Mouse (Mus musculus) c-Kit-positive CD71-positive TER-119-negative erythroid progenitor cells, embryonic 14.5 days (primary cell): Measurements from ENCODE around the gene Drd1.
A peak's percentile ranks its signal among the peaks of the same experiment; 100 is the strongest.

Experiments
- DNase-seq: peaks from one replicate; pipeline ENCODE4 v3.0.0-alpha.2; 2013; ENCODE audit warnings: low read depth

Gene Drd1

DNA sequence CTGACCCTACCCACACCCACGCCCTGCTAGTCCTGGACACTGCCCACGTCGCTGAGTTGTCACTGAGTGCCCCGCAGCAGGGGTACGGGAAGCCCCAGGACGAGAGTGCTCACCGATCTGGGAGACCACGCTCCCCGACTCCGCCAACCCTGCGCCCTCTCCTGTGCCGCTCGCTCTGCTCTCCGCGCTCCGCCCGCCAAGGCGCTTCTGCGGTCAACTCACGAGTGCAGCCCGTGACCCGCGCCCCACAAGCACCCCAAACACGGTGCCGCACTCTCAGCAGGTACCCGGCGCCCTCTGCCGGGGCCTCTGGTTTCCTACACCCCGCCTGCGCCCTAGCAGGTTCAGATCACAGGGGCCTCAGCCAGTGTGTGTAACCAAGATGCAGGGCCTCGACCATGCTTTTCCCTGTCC, at the start of gene Drd1:
Gene Drd1 (minus strand): TSS at position 258 of the 414 bp plus-strand sequence.
- peak; percentile 21 for DNase-seq

DNA sequence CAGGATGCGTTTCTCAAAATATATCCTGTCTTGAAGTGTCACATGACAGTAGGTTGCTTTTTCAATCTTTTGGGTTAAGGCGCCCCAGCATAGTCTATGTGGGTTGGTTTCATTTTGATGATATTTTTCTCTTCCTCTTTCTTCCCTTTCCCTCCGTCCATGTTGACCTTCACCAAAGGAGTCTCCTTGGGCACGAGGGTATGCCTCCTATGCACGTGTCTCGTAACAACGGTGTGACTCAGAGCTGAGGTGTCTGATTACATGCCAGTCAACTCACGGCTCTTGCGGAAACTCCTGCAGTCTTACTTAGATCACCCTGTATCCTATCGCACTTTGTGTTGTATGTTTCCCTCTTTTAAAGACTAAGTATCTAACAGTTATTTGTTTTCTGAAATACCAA, 48.4 kb upstream of the Drd1 start:
- DNase-seq = no peak

DNA sequence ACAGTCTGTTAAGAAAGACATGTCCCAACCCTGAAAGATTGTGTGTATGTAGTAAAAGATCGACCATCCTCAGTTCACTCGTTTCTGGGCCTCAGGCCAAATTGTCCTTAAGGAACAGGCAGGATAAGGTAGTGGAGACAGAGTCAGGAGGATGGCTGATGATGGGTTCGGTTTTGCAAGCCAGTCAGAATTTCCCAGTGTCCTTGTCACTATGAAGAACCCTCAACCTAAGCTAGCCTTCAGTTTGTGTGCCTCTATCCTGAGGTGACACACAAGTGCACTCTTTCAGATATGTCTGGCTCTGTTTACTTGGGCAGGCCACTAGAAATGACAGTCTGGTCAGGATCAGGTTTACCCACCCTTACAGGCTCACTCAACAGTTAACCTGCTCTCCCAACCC, 47.8 kb upstream of the Drd1 start:
- DNase-seq = no peak

DNA sequence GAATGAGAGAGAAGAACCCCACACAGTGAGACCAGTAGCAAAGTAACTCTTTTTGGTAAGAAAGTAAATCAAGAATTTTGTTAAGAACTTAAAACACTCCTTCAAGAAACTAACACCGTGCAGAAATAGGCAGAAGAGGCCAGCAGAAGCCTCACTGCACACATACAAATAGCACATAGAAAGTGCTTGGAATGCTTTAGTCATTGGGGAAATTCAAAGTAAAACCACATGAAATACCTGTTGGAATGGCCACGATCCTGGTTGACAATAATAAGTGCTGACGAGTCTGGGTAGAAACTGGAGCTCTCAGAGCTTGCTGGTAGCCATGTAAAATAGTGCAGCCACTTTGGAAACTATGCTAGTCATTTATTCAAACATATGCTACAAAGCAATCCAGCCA, 46.6 kb upstream of the Drd1 start:
- DNase-seq = no peak

DNA sequence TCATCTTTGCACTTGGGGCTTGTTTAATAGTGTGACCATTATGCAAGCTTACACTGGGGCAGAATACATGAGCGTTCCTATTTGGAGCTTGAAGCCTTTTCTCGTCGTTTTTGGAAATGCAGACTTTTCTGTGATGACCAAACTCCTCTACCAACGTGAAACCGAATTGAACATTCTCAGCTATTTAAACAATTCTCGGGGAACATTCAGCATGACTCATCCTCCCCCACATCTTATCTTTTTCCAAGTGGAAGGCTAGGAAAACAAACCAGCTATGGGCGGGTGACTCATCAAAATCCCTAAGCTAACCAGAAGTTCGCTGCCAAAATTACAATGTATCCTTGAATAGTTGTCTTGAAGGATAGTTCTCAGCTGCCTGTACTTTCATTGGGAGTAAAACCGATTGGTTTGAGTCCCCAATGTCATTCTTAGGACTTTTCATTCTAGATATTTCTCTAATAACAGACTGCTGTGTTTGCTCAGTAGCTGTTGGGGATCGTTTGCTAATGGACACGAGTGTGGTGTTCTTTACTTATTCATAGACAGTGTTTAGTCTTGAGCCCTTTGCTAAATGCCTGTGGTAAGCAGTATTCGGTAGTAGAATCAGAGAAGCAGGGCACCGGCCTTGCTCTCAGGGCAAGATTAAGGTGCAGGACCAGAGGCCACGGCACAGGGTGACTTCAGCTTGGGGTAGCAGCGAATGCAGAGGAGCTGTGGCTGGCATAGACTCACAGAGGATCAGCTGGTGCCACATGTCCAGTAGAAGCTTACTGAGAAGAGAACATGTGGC, 45.7 kb upstream of the Drd1 start:
- no peak for DNase-seq

DNA sequence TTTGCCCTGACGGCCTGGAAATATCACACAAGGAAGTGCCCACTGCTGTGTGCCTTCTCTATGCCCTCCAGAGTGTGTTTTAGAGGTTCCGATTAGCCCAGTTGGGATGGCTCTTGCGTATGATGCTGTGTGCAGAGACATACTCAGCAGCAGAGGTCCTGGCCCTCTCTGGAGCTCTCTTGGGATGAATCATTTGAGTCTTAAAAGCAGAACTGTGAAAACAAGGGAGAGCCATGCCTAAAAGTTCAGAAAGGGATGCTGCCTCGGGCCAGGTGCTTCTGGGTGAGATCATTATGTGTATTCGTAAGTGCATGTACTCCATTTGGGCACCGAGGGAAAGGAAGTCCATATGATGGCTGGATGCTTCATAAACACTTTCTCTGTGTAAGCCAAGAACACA, 42.3 kb upstream of the Drd1 start:
- DNase-seq = no peak

DNA sequence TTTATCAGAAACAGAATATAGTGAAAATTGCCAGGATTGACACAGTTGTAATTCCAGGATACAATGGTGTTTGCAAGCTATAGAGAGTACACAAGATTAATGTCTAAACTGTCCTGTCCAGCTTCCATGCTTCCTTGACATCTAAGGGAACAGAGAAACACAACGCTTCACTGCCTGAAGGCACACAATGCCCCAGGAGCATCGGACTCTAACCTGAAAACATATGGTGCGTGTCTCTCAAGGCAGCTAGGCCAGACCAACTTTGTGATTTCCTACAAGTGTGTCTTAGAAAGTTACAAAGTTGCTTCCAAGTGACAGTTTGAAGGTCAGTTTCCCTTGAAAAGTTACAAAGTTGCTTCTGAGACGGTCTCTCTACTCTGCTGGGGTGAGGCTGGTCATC, 41.7 kb upstream of the Drd1 start:
- no peak for DNase-seq

DNA sequence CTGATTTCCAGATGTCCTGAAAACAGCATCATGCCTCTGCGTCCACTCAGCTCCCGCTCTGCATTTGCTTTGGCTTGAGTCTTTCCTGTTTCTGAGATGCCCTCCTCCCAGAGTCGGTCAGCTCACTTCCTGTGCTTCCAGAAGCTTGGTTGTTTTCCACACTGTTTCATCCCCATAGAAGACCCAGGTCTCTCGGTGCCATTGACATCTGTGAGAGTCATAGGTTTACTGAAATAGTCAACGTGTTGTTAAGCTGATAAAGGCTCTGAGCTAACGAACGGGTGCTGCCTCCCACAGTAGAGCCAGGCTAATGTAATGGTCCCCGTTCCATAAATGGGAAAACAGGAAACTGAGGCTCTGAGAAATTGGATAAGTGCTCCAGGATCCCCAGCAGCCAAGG, 40.2 kb upstream of the Drd1 start:
- no peak for DNase-seq

DNA sequence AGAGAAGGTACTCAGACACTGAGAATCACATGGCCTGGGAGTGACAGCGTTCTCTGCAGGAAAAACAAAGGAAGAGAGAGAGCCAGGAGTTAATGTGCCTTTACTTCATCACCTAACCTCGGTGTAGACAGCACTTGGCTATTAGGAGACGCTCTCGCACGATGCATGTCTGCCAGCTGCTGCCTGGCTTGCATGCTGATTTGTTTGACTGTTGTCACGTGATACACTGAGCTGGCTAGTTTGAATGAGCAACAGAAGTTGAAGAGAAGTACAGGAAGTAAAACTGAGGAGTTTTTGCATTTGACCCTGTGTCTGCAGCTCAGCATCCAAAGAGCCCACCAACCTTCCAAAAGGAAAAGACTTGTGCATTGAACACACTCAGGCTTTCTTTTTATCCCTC, 39.5 kb upstream of the Drd1 start:
- no peak for DNase-seq

DNA sequence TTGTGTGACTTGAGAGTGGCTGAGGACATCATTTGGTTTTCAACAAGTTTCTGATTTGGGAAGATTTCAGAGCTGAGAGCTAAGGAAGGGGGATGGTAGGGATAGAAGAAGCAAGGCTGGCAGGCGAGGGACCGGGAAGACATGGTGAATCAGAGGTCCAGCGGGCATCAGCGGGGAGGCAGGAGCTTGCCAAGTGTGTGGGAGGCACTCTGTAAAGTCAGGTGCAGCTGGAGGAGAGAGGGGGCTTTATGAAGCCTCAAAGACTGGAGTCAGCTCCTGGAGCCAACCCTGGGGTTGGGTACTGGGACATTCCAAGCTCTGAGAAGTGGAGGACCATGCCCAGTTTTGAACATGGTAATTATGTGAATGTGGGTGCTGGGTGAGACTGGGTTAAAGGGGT, 38.8 kb upstream of the Drd1 start:
- DNase-seq = no peak

DNA sequence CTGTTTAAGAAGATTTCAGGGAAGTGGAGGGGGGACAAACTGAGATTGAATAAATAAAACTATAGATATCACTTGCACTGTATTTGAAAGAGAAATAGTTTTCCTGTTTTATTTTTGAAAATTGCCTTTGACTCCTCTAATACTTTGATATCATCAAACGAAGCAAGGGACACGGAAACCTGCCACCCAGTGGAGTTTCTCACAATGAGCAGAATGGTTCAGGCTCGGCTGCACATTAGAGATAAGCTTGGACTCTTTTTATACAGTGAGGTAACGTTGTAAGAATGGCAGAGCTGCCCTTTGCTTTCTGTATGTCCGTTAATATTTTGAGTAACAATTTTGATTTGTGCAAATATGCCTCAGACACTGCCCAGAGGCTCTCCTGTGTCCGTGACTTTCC, 36.2 kb upstream of the Drd1 start:
- no peak for DNase-seq

DNA sequence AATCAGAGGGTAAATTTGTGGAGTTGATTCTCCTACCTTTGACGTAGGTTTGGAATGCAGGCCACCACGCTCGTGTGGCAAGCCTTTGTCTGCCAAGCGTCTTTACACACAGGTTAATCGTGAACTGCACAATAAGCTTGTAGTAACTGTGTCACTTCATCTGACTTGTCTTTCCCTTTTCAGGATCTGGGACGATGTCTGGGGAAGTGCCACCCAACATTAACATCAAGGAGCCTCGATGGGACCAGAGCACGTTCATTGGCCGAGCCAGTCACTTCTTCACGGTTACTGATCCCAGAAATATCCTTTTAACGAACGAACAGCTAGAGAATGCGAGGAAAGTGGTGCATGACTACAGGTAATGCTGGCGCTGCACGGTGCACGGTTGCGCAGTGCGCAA, 29.8 kb upstream of the Drd1 start:
- no peak for DNase-seq

DNA sequence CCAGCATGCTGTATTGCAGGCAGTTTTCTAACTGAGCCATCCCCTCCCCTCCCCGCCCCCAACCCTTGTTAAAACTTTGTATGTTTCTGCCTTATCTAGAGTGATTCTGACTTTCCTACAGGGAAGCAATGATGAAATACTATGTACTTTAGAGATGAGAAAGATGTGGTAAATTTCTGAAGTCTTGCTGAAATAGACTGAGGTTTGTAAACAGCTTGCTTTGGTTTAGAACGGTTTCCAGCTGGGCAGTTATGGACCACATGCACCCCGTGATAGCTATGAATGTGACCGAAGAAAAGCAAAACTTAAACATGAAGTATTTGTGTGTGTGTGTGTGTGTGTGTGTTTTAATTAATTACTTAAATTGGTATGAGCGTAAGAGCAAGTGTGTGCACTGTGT, 29.3 kb upstream of the Drd1 start:
- no peak for DNase-seq

DNA sequence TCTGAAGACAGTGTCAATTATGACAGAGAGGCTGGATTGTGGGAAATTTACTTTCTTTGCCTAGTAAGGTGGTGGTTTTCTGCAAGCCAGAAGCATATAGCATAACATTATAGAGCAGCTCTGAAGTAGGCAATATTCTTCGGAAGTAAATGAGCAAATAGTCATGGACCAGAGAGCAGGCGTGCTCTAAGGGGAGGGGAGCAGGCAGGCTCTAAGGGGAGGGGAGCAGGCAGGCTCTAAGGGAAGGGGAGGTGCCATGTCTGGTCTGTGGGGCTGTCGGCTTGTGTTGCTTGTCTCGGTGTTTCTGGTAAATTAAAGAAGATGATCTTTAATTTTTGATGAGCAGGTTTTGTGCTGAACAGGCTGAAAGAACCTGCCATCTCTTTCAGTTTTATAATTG, 28.7 kb upstream of the Drd1 start:
- DNase-seq = no peak

DNA sequence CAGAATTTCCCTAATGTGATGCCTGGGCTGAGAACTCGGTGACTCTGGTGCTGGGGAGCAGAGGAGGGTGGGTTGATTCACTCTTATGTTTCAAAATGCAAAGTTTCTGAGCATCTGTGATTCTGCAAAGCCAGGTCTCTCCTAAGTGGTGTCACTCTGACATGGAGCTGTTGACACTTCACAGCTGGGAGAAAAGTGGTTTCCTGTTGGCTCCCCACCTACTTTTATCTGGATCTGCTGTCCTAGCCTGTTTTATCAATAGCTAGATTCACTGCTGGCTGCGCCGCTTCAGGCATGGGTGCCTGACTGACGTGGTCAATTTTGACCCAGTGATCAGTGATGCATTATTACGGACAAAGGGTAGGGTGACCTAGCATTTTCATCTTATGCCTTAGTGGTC, 27.4 kb upstream of the Drd1 start:
- no peak for DNase-seq

DNA sequence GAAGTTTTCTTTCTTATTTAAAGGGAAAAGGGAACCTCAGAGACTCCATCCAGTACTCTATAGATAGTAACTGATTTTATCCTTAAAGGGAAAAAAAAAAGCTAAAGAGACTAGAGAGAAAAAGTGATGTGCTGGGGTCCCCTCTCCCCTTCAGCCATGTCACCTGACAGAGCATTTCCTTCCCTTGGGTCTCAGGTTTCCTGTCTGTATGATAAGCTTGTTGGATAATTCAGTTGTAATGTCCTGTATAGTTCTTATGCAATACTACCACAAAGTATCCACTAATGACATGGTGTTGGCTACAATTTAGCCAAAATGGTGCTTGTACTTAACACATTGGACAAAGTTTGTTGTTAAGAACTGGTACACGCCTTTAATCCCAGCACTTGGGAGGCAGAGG, 25.3 kb upstream of the Drd1 start:
- no peak for DNase-seq

DNA sequence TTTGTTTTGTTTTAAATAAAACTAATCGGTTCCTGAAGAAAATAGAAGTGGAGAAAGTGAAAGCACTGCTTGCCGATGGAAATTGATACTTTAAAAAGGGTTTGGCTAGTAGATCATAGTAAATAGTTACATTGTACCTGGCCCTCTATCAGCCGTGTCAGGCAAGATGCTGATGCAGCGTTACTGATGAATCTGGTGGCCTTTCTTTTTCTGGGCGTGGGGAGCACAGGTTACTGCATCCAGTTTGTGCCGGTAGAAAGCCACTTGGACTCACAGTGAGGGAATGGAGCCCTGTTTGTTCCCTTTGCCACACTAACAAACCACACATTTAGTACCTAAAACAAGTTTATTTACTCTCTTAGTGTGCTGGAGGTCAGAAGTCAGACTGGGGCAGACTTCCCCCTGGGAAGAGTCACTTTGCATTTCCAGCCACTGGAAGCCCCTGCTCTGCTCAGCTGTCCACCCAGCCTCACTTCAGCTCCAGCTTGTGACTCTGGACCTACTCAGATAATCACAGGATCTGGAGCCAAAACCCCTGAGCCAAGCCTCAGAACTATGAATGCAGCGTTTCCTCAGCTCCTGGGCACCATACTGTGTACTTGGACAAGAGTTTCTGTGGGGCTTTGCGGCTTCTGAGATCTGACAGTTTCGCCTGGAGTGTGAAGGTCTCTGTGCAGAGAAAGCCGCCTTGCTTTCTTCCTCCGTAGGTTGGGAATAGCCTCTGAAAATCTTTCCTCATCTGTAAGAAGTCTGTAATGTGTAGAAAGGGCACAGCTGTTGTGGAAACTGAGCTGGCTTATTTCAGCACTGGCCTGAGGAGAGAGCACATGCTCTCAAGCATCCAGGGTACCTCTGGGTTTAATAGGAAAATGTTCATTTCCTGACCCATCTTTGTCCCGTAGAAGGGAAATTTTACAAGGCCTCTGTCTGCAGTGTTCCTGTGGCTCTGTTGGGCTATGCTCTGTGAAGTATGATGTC, 24.6 kb upstream of the Drd1 start:
- DNase-seq = no peak

DNA sequence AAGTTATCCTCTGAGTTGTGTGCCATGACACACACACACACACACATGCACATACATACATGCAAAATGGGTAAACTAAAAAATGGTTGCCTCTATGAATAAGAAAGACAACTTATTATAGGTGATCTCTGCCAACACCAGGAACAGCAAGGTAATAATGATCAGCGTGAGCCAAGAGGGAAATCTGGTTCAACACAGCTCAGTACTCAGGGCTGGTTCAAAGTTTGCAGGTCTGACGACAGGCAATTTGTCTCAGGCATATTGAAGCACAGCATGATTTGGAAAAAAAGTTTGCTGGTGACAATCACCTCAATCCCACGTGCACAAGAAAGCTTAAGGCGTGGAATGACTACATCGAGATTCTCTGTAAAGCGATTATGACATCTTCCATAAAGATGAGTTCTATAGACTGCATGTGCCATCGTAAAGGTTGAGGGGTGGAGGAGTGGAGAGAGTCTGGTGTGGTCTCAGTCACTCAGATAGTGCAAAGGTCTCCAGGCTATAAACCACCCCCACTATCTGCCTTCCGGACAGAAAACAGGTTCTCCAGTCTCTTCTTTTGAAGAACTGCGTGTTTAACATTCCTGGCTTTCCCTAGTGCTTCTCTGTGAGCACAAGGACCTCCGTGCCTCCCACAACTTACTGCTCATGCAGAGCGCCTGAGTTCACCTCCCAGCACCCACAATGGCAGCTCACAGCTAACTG, 22.1 kb upstream of the Drd1 start:
- DNase-seq = no peak

DNA sequence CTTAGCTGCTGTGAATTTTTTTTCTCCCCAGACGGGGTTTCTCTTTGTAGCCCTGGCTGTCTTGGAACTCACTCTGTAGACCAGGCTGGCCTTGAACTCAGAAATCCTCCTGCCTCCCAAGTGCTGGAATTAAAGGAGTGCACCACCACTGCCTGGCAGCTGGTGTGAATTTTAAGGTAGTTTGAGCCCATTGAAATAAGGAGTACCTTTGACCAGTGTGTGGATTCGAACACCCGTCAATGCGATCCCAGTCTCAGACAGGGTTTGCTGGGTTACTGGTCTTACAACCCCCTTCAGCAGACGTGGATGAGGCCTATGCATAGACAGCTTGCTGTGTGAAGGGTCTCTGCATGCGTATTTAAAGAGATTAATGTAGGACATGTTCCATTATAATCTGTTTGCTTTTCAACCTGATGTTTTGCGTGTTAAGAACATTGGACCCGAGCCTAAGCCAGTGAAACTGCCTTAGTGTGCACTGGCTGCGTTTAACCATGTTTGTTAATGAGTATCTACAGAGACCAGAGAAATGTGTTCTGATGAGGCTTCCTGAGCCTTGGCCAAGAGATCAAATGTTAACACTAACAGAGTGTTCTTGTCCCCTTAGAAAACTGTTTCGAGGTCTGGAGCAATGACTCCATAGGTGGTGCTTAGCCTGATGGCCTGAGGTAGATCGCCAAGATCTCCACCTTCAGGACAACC, 21.4 kb upstream of the Drd1 start:
- no peak for DNase-seq

DNA sequence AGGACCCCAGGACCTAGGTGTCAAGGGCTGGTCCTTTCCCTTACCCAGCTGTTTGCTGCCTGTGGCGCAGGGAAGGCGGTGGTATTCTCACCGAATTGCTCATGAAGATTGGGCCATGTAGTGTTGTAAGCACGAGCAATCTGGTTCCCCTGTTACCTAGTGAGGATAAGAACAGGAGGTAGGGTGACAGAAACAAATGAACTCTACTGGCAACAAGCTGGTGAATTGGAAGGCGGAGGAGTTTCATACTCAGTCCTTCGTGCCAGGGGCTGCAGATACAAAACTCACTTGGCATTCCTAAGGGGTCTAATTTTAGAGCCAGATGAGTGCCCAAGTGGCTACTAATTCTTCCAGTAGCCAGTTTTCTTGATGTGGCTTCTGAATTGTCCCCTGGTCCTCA, 20.5 kb upstream of the Drd1 start:
- DNase-seq = no peak

DNA sequence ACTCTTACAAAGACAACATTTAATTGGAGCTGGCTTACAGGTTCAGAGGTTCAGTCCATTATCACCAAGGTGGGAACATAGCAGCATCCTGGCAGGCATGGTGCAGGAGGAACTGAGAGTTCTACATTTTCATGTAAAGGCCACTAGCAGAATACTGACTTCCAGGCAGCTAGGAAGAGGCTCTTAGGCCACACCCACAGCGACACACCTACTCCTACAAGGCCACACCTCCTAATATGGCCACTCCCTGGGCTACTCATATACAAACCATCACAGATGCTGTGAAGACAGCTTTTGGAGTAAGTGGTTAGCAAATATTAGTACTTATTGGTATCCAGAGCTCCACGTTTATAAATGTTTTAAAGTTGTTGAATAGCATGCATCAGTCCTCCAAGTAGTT, 19.9 kb upstream of the Drd1 start:
- peak; percentile 37 for DNase-seq

DNA sequence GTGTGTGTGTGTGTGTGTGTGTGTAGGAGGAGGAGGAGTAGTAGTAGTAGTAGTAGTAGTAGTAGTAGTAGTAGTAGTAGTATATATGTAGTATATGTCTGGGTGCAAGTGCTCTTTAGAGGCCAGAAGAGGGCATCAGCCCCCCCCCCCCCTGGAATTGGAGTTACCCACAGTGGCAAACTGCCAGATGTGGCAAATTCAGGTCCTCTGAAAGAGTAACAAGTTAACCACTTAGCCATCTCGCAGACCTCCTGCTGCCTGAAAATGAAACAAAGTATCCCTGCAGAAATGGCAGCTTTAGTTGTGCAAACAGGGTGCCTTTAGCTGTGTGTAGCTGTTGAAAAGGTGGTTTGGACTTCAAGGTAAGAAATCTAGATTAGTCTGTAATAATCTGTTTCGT, 18.0 kb upstream of the Drd1 start:
- peak; percentile 16 for DNase-seq
